Mouse (Mus musculus) liver, embryonic 11.5 days (tissue): ENCODE results near the gene Ugt1a10. TPM values are rescaled to one million over a fixed set of nuclear protein-coding genes. Genes with fewer than 3 reads are reported as not detected.

ENCODE experiments used
- ATAC-seq: fragments of 200-750 bp; cut with Nextera tagmentation; replicated peaks from 2 replicates; pipeline ENCODE4 v1.8.0; 2017; ENCODE audit warnings: moderate number of reproducible peaks, mild to moderate bottlenecking, moderate TSS enrichment, moderate library complexity; ENCODE audit not compliant: low FRiP score
- DNase-seq: peaks from one replicate; pipeline ENCODE4 v3.0.0-alpha.2; 2017; ENCODE audit warnings: low spot score
- H3K27ac ChIP-seq: fragments of 300-500 bp; sonication (generic); 2 replicates; pipeline ENCODE4 v1.5.1; 2014; ENCODE audit warnings: mild to moderate bottlenecking, low read depth, low read length, control low read depth
- H3K27me3 ChIP-seq: fragments of 300-500 bp; sonication (generic); replicated peaks from 2 replicates; pipeline ENCODE4 v1.6.1; 2014; ENCODE audit warnings: low read length, mixed read lengths; ENCODE audit not compliant: control insufficient read depth, insufficient read depth
- H3K36me3 ChIP-seq: fragments of 300-500 bp; sonication (generic); 2 replicates; pipeline ENCODE4 v1.6.1; 2014; ENCODE audit warnings: mild to moderate bottlenecking, low read length, moderate library complexity, mixed read lengths; ENCODE audit not compliant: control insufficient read depth, insufficient read depth
- H3K4me1 ChIP-seq: fragments of 300-500 bp; sonication (generic); replicated peaks from 2 replicates; pipeline ENCODE4 v1.6.1; 2014; ENCODE audit warnings: low read length, mixed read lengths; ENCODE audit not compliant: control insufficient read depth, insufficient read depth
- H3K4me2 ChIP-seq: fragments of 300-500 bp; sonication (generic); 2 replicates; pipeline ENCODE4 v1.6.1; 2014; ENCODE audit warnings: mild to moderate bottlenecking, control low read depth, moderate library complexity
- H3K4me3 ChIP-seq: fragments of 300-500 bp; sonication (generic); 2 replicates; pipeline ENCODE4 v1.5.1; 2014; ENCODE audit warnings: low read depth, low read length, control low read depth
- H3K9ac ChIP-seq: fragments of 300-500 bp; sonication (generic); 2 replicates; pipeline ENCODE4 v1.6.1; 2014; ENCODE audit warnings: low read depth, low read length, control low read depth
- H3K9me3 ChIP-seq: fragments of 300-500 bp; sonication (generic); 2 replicates; pipeline ENCODE4 v1.6.1; 2016; ENCODE audit warnings: low read length, inconsistent platforms, mixed read lengths; ENCODE audit not compliant: control insufficient read depth
- WGBS: fragments of 180-500 bp; shearing (Covaris S2); extraction: QIAGEN DNeasy Blood & Tissue Kit; methylation state at CpG from one replicate; pipeline ENCODE4 v1.1.7; 2014; 5-methylcytosine and 5-hydroxymethylcytosine counted together
- polyA plus RNA-seq: library from polyadenylated mRNA; unstranded; fragments of >200 nt; fragmentation: Nextera tagmentation; extraction: Ambion mirVana; gene quantifications from 2 replicates; pipeline ENCODE4 v1.2.1, GENCODE M21; 2014

Gene Ugt1a10
- polyA plus RNA-seq, 1 experiment from 2014 or later, result not detected

DNA sequence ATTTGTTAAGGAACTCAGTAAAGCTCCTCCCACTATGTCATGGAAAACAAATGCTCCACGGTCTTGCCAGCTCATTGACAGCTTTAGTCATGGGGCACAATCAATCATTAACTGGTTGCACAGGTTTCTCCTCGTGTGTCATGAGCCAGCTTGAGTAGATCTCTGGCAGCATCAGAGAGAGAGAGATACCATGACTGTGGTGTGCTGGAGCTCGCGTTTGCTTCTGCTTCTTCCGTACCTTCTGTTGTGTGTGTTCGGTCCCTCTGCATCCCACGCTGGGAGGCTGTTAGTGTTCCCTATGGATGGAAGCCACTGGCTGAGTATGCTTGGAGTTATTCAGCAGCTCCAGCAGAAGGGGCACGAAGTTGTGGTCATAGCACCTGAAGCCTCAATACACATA is 156.6 kb downstream of the Ugt1a10 start, which contains the start of gene Ugt1a1:
Ugt1a1 (plus strand) TSS at position 148 of the 400 bp plus-strand sequence.
- Histone ChIP-seq H3K27me3 (no peaks in the 10 kb centered on the region), H3K4me3 (no peak within 1 kb of the TSS), H3K36me3 (no peaks in the 10 kb centered on the region), H3K9ac (no peak within 1 kb of the TSS), H3K4me2 (no peak within 1 kb of the TSS), H3K9me3 (peaks cover 50% of the 10 kb centered on the region), H3K27ac (no peak within 1 kb of the TSS), H3K4me1 (peaks cover 3% of the 10 kb centered on the region; the same call in 1 of the 2 replicates)
- WGBS, result 64% methylated on average over 8 of the region's 8 CpGs
- no peak; the same call in 1 of the 2 replicates for ATAC-seq
- DNase-seq, result peak; percentile 42

GRCm38 (mm10) chr1:88212341-88213045 is 157.3 kb downstream of the Ugt1a10 start:
- no peaks in the 10 kb centered on the region for H3K27me3 ChIP-seq
- H3K4me1 ChIP-seq, result peaks cover 2% of the 10 kb centered on the region; the same call in 1 of the 2 replicates
- no peaks in the 10 kb centered on the region for H3K36me3 ChIP-seq
- H3K9ac ChIP-seq, result no peak overlapping the region
- H3K9me3 ChIP-seq, result peaks cover 57% of the 10 kb centered on the region
- H3K4me2 ChIP-seq, result no peak overlapping the region
- WGBS, result 60% methylated on average over 8 of the region's 8 CpGs
- no peak overlapping the region for H3K27ac ChIP-seq
- H3K4me3 ChIP-seq, result no peak overlapping the region
- ATAC-seq (peak; percentile 6; the same call in 1 of the 2 replicates), DNase-seq (peak; percentile 34)

DNA sequence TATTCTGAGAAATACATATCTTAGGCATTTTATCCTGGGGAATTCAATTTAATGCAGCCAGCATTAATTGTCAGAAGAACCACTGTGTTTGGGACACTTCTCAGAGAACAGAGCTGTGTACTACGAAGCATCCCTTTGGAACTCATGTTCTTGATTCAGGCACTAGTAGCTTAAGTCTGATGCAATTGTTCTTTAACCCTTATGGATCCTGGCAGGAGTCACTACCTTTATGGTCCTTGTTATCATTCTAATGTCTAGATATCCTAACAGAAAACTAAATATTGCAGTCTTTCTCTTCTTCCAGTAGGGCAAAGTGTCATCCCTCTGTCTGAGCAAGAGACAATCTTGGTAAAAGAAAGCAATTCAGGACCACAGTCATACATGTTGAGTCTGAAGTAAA is 157.9 kb downstream of the Ugt1a10 start:
- DNase-seq (peak; percentile 27), ATAC-seq (no peak)
- H3K9ac ChIP-seq, result no peak overlapping the region
- H3K27me3 ChIP-seq, result no peaks in the 10 kb centered on the region
- H3K4me2 ChIP-seq, result no peak overlapping the region
- H3K27ac ChIP-seq, result no peak overlapping the region
- H3K4me1 ChIP-seq, result no peaks in the 10 kb centered on the region
- peaks cover 59% of the 10 kb centered on the region for H3K9me3 ChIP-seq
- H3K36me3 ChIP-seq, result no peaks in the 10 kb centered on the region
- WGBS, result 65% methylated on average over 1 of the region's 1 CpGs
- no peak overlapping the region for H3K4me3 ChIP-seq

GRCm38 (mm10) chr1:88213766-88214461 is 158.7 kb downstream of the Ugt1a10 start:
- H3K27me3 ChIP-seq, result no peaks in the 10 kb centered on the region
- no peak overlapping the region for H3K4me3 ChIP-seq
- no peaks in the 10 kb centered on the region for H3K4me1 ChIP-seq
- no peak overlapping the region for H3K4me2 ChIP-seq
- H3K9ac ChIP-seq, result no peak overlapping the region
- DNase-seq, result peak; percentile 45
- no peaks in the 10 kb centered on the region for H3K36me3 ChIP-seq
- no peak for ATAC-seq
- peaks cover 59% of the 10 kb centered on the region for H3K9me3 ChIP-seq
- 72% methylated on average over 2 of the region's 2 CpGs for WGBS
- no peak overlapping the region for H3K27ac ChIP-seq

GRCm38 (mm10) chr1:88214462-88214952 is 159.3 kb downstream of the Ugt1a10 start:
- no peaks in the 10 kb centered on the region for H3K4me1 ChIP-seq
- WGBS, result 71% methylated on average over 2 of the region's 2 CpGs
- no peak overlapping the region for H3K4me2 ChIP-seq
- H3K27ac ChIP-seq, result no peak overlapping the region
- no peaks in the 10 kb centered on the region for H3K27me3 ChIP-seq
- no peak for DNase-seq
- no peak overlapping the region for H3K9ac ChIP-seq
- no peak for ATAC-seq
- no peaks in the 10 kb centered on the region for H3K36me3 ChIP-seq
- peaks cover 59% of the 10 kb centered on the region for H3K9me3 ChIP-seq
- no peak overlapping the region for H3K4me3 ChIP-seq

DNA sequence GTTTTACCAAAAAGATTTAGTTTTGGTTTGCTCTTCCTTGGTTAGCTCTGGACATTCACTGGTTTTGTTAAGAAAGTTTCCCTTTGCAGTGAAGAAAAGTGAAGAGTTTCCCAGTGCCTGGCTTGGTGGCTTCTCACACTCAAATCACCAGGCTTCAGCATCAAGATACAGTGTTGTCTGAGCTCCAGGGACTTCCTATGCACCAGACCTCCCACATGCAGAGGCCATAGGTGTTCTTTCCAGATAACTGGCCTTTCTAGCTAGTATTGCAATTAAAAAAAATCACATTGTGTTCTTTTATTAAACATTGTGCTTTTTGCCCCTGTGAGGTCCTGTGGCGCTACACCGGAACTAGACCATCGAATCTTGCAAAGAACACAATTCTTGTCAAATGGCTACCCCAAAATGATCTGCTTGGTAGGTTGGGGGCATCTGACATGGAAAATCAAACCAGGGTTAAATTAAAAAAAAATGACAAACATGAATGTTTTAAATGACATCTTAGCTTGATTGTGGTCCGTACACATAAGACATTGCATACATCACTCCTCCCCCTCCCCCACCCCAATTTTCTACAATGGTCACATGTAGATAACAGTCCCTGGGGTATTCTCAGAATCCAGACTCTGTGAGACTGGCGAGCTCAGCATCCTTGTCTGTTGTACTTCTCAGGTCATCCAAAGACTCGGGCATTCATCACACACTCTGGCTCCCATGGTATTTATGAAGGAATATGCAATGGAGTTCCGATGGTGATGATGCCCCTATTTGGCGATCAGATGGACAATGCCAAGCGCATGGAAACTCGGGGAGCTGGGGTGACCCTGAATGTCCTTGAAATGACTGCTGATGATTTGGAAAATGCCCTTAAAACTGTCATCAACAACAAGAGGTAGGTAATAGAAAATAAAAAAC is 160.5 kb downstream of the Ugt1a10 start:
- Histone ChIP-seq H3K9me3 (peaks cover 59% of the 10 kb centered on the region), H3K4me1 (no peaks in the 10 kb centered on the region), H3K27me3 (no peaks in the 10 kb centered on the region), H3K4me3 (no peak overlapping the region), H3K36me3 (no peaks in the 10 kb centered on the region), H3K9ac (no peak overlapping the region), H3K27ac (no peak overlapping the region), H3K4me2 (no peak overlapping the region)
- DNase-seq (peak; percentile 36), ATAC-seq (no peak)
- 66% methylated on average over 10 of the region's 10 CpGs for WGBS

- ATAC-seq (no peak), DNase-seq (peak; percentile 30)
- no peak overlapping the region for H3K27ac ChIP-seq
- no peak overlapping the region for H3K4me3 ChIP-seq
- H3K9ac ChIP-seq, result no peak overlapping the region
- H3K27me3 ChIP-seq, result no peaks in the 10 kb centered on the region
- no peak overlapping the region for H3K4me2 ChIP-seq
- no peaks in the 10 kb centered on the region for H3K36me3 ChIP-seq
- WGBS, result 50% methylated on average over 2 of the region's 2 CpGs
- peaks cover 56% of the 10 kb centered on the region for H3K9me3 ChIP-seq
- no peaks in the 10 kb centered on the region for H3K4me1 ChIP-seq
Observed at GRCm38 (mm10) chr1:88216551-88216950, 161.4 kb downstream of the Ugt1a10 start.

- no peaks in the 10 kb centered on the region for H3K4me1 ChIP-seq
- WGBS, result 60% methylated on average over 2 of the region's 2 CpGs
- peaks cover 51% of the 10 kb centered on the region for H3K9me3 ChIP-seq
- H3K27me3 ChIP-seq, result no peaks in the 10 kb centered on the region
- H3K4me2 ChIP-seq, result no peak overlapping the region
- DNase-seq (peak; percentile 33), ATAC-seq (no peak)
- no peak overlapping the region for H3K27ac ChIP-seq
- no peaks in the 10 kb centered on the region for H3K36me3 ChIP-seq
- H3K9ac ChIP-seq, result no peak overlapping the region
- no peak overlapping the region for H3K4me3 ChIP-seq
Observed at GRCm38 (mm10) chr1:88217144-88217543, 162.0 kb downstream of the Ugt1a10 start.
